Mouse (Mus musculus): ENCODE measurements around the gene Zdhhc17.

The Zdhhc17 gene

DNA sequence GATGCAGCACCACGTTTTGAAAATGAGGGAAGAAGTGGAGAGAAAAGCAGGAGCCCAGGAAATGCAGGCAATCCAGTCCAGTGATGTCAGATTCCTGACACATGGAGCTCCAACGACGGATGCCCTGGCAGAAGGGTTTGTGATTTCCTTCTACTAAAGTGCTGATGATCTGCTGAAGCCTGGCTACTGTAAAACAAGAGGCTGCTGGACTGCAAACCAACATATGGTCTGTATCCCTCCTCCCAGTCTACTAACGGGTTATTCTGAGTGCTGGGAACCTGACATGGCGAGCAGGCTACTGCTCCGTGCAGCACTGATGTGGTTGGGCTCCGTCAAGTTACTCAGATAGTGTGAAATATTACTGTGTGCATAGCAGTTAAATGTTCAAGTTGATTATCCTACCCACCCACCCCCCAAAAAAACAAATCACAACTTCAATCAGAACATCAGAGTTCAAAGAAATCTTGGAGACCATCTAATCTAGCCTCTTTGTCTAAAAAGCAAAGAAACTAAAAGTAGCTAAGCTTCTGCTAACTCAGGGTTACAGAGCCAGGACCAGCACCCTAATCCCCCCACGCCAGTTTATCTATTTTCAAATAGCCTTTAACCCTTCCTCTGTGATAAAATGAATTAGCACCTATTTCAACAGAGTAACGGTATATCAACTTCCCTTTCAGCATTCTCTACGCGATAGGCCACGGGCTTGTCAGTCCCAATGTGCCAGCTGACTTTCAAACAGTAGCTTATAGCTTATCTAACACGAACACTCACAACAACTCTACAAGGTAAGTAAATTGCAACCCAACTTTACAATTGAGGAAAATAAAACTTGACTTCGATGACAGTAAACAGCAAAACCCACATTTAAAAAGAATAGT, 4.1 kb downstream of the Zdhhc17 start:
- DNase-seq (ENCODE audit: low spot score in 2 of 2): no peak

GRCm38 (mm10) chr10:111004220-111004619, 5.7 kb downstream of the Zdhhc17 start:
- DNase-seq (ENCODE audit: low spot score in 2 of 2): no peak

DNA sequence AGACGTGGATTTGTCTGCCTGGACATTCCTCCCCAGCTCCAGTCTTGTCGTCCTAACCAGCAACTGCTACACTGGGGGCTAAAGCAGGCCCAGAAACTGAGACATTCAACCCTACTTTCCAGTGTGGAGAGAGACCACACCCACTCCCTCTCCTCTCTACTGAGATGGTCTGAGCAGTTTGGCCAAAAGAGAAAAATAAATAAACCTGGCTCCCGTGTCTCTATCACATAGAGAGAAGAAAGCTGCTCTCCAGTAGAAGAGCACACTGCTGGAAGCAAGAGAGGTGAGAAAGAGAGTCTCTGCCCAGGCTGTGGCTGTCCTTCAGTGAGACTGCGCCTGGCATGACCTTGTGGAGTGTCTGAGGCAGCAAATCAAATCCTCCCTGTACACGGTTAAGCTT, 10.7 kb downstream of the Zdhhc17 start:
- no peak for DNase-seq (ENCODE audit: low spot score in 2 of 2)

DNA sequence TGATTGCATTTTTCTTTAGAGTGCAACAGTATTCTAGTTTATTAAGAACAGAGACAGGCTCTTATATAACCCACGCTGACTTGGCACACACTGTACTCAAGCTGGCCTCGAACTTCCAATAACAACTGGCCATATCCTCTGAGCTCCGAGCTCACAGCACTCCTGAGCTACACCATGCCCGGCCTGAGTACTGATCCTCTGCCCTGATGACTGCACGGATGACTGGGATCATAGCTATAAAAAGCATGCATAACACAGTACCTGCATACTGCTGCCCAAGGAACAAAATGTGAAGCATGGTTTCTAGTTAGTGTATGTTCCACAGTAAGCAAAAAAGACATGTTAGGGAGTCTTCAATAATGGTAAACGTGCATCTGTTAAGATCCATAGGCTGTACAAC, 12.8 kb downstream of the Zdhhc17 start:
- no peak for DNase-seq (ENCODE audit: low spot score in 2 of 2)

GRCm38 (mm10) chr10:110994761-110995160, 15.2 kb downstream of the Zdhhc17 start:
- no peak for DNase-seq (ENCODE audit: low spot score in 2 of 2)

DNA sequence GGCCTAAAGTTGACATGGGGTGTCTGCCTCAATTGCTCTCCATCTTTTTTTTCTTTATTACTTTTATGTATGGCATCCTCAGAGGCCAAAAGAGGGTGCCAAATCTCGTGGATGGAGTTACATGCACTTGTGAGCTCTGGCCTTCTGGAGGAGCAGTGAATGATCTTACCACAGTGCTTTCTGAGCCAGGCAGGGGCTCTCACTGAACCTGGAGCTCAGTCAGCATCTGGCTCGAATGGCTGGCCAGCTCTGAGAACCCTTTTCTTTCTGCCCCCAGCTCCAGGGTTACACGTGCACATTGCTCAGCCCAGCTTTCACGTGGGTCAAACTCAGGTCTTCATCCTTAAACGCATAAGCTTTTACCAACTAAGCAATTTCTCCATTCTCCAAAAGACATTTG, 16.7 kb downstream of the Zdhhc17 start:
- DNase-seq (ENCODE audit: low spot score in 2 of 2): no peak

DNA sequence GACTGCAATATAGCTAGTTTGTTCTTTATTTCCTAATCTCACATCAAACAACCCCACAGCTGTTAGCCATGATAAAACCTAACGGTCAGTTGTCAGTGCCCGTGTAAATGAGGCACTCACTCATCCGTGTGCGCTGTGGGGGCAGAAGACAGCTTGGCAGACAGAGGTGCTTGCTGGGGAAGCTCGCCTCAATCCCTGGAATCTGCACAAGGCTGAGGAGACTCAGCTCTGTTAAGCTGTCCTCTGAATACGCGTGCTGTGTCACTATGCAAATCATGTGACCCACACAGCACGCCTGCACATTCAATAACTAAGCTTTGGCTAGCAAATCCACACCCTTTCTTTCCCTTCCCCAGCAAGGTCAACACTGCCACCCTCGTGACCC, 17.9 kb downstream of the Zdhhc17 start:
- DNase-seq (ENCODE audit: low spot score in 2 of 2): peak in 1 of 2 experiments; percentile 16

GRCm38 (mm10) chr10:110991307-110992046, 18.5 kb downstream of the Zdhhc17 start:
- no peak for DNase-seq (ENCODE audit: low spot score in 2 of 2)

DNA sequence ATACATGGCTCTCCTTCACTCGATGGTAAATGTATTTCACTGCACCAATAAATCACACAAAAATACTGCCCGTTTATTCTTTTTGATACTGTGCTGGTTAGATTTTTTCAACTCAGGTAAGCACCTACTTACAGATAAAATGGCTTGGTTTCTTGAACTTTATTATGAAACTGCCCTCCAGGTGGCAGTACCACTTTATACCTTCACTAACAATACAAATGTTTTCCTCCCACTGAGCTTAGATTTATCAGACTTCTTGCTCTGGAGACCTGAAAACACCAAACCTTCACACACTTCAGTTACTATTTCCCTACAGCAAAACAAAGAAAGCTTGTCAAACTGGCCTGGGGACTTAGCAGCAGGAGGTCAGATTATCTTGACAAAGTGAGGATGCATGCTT, 20.2 kb downstream of the Zdhhc17 start:
- DNase-seq (ENCODE audit: low spot score in 2 of 2): peak in 1 of 2 experiments; percentile 27

- peak; percentile 28 to 47 for DNase-seq (ENCODE audit: low spot score in 2 of 2)
Measured at GRCm38 (mm10) chr10:110986682-110987081, 23.3 kb downstream of the Zdhhc17 start.

DNA sequence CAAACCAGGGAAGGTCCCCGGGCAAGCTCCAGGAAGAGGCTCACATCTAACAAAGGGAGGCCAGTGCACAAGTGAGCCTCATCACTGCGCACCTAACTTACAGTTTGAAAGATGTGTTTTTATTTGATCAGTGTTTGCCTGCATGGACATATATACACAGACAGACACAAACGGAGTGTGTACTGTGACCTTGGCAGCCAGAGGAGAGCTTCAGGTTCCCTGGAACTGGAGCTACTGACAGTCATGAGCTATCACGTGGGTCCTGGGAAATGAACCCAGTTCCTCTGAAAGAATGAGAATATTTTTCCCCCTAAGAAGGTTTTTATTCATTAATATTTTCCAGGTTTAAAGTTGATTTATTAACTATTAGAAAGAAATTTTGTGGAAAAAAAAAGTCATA, 27.2 kb downstream of the Zdhhc17 start:
- DNase-seq (ENCODE audit: low spot score in 2 of 2): no peak

DNA sequence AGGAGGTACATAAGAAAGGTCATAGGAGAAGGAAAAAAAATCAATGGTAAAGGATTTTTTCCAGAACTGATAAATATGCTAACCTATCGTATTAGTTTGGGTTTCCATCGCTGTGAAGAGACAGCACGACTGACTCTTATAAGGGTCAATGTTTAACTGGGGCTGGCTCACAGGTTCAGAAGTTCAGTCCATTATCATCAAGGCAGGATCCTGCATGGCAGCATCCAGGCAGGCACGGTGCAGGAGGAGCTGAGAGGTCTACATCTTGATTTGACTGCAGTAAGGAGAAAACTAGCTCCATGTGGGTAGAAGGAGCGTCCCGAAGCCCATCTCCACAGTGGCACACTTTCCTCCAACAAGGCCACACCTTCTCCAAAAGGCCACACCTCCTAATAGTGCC, 29.5 kb downstream of the Zdhhc17 start:
- no peak for DNase-seq (ENCODE audit: low spot score in 2 of 2)

DNA sequence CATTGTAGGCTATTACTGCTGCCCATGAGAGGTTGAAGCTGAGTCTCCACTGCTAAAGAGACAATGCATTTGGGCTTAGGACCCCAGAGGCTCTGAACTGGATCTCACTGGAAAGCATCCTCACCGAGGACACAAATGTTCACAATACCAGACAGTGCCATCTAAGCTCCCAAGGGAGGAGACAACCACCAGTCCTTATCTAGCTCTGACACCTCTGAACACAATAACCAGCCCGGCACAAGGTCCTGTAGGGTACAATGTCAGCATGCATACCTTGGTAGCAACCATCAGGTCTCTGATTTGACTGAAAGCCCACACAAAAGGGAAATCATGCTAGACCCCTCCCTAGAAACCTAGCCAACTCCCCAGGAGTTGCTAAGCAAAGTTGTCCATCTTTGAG, 30.5 kb downstream of the Zdhhc17 start:
- DNase-seq (ENCODE audit: low spot score in 2 of 2): no peak

GRCm38 (mm10) chr10:110977379-110977778, 32.6 kb downstream of the Zdhhc17 start:
- DNase-seq (ENCODE audit: low spot score in 2 of 2): no peak

DNA sequence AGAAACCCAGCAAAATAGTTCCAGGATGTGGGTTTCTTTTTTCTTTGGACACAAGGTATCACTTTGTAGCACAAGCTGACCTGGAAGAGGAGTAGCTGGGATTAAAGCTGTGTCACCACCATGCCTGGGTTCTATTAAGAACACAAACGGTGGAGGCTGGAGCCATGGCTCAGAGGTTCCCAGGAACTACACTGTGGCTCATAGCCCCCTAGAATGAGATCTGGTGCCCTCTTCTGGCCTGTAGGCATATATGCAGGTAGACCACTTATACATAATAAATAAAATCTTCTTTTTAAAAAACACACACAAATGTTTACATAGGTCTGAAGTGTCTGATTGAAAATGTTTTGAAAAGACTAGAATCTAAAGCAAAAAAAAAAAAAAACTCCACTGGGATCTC, 33.9 kb downstream of the Zdhhc17 start:
- DNase-seq (ENCODE audit: low spot score in 2 of 2): no peak

DNA sequence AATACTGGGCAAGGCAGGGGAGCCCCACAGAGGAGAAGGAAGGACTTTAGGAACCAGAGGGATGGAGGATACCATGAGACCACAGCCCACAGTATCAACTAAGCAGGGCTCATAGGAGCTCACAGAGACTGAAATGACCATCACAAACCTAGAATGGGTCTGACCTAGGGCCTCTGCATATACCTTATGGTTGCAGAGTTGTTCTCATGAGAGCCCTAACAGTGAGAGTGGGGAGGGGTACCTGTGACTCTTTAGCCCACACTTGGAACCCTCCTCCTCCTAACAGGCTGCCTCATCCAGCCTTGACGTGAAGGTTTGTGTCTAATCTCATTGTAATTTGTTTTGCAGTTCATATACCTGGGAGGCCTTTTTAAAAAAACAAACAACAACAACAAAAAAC, 35.1 kb downstream of the Zdhhc17 start:
- DNase-seq (ENCODE audit: low spot score in 2 of 2): no peak

- peak in 1 of 2 experiments; percentile 30 for DNase-seq (ENCODE audit: low spot score in 2 of 2)
Measured at GRCm38 (mm10) chr10:110974463-110974862, 35.5 kb downstream of the Zdhhc17 start.

DNA sequence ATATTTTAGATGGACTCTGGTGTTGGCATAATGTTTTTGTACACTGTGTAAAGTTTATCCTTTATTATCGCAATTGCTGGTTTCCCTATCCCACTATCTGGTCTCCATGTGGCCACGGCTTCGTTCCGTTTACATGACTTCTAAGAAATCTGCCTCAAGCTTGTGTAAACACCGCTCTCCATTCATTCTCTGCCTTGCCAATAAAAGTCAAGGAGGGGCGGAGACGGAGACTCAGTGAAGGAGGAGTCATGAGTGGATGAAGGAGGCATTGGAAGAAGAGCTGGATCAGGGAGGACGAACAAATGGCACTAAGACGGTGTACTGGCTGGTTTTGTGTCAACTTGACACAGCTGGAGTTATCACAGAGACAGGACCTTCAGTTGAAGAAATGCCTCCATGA, 37.9 kb downstream of the Zdhhc17 start:
- DNase-seq (ENCODE audit: low spot score in 2 of 2): no peak

DNA sequence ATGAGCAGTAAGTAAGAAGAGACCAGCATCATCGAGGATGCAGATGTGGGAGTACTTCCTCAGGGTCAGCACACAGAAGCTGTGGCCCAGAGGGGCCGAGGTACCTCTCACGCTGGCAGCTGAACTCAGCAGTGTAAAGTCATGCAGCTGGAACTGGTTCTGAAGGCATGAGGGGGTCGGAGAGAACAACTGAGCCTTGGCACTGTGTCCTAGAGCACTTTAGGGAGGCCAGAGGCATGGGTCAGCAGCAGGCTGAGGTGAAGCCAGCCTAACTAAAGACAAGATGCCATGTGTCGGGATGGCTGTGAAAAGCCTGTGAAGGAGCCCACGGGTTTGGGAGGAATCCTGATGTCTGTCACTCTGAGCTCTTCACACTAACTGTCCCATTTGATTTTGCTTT, 38.5 kb downstream of the Zdhhc17 start:
- DNase-seq (ENCODE audit: low spot score in 2 of 2): no peak

GRCm38 (mm10) chr10:110971044-110971443, 38.9 kb downstream of the Zdhhc17 start:
- DNase-seq (ENCODE audit: low spot score in 2 of 2): no peak

DNA sequence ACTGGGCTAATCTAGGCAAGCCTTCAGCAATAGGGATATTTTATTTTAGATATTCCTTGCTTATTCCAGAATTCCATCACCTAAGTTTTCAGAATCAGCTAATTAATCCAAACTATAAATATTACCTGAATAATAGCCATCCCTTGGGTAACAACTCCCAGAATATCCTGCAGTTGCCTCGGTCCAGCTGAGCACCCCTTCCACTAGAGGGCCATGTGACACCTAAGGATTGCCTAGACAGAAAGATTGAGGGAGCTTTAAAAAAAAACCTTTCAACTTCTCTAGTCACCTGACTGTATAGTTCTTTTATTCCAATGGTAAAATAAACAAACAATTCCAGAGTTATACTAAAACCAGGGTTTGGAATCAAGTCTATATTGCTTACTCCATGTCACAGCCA, 47.8 kb downstream of the Zdhhc17 start:
- DNase-seq (ENCODE audit: low spot score in 2 of 2): no peak

GRCm38 (mm10) chr10:110960841-110961240, 49.1 kb downstream of the Zdhhc17 start:
- no peak for DNase-seq (ENCODE audit: low spot score in 2 of 2)

- DNase-seq (ENCODE audit: low spot score in 2 of 2): no peak
Measured at GRCm38 (mm10) chr10:110959781-110960180, 50.2 kb downstream of the Zdhhc17 start.

All from heart, adult 9 months (tissue).